Mouse (Mus musculus): ENCODE data around the gene Gm13290. TPM values are rescaled to one million over a fixed set of nuclear protein-coding genes. Genes with fewer than 3 reads are reported as not detected.
"Not testable (repeated sequence)": the region's sequence is repeated elsewhere in the genome, so short reads cannot be mapped to it uniquely, and the experiment has no call there.

Gene Gm13290
- total and polyA plus RNA-seq, 3 experiments = not detected

- Histone ChIP-seq H3K4me1 (ENCODE audit: insufficient read depth, low read depth, low read length) (no peaks in the 10 kb centered on the region; the same call in 1 of the 2 replicates), H3K27me3 (ENCODE audit: insufficient read depth, low read length) (peaks cover 6% of the 10 kb centered on the region; the same call in 1 of the 2 replicates), H3K9me3 (replicated peaks) (no peaks in the 10 kb centered on the region), H3K36me3 (replicated peaks) (no peaks in the 10 kb centered on the region), H3K4me3 (ENCODE audit: low read depth, low read length) (no peak overlapping the region)
- DNase-seq (ENCODE audit: low spot score) (no peak), ATAC-seq (ENCODE audit: extremely low read depth, insufficient number of reproducible peaks, low FRiP score, poor library complexity, severe bottlenecking) (no peak)
- TF ChIP-seq GATA2 (IDR thresholded peaks at IDR 0.05; ENCODE audit: borderline replicate concordance, low read depth, low read length) (no peak), TAL1 (conservative IDR thresholded peaks at IDR 0.05; ENCODE audit: low read depth, low read length) (no peak), CTCF (IDR thresholded peaks at IDR 0.05; ENCODE audit: low read depth, low read length) (no peak), GATA1 (IDR thresholded peaks at IDR 0.05; ENCODE audit: borderline replicate concordance, low read length) (no peak), POLR2AphosphoS5 (IDR thresholded peaks at IDR 0.05; ENCODE audit: insufficient replicate concordance, low read depth, low read length) (no peak)
These were observed 30.8 kb upstream of the Gm13290 start for GRCm38 (mm10) chr4:88742771-88743371.

DNA sequence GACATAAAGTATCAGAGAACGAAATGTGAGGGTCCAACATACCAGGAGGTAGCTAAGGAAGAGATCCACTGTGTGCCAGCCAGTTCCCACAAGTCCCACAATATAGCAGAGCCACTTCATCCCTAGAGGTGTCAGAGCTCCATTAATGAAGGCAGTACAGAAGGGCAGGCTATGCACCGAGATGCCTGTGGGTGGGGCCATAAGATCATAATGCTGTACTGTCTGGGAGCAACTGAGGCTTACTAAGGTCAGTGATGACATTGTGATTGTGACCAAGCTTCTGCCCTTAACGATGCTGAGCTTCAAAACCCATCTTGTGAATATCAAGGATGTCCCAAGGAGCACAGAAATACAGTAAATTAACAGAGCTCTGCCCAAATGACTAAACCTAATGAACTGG, 29.4 kb upstream of the Gm13290 start:
- peaks cover 6% of the 10 kb centered on the region; the same call in 1 of the 2 replicates for H3K27me3 ChIP-seq (ENCODE audit: insufficient read depth, low read length)
- ATAC-seq (ENCODE audit: extremely low read depth, insufficient number of reproducible peaks, low FRiP score, poor library complexity, severe bottlenecking) (no peak), DNase-seq (ENCODE audit: low spot score) (no peak)
- H3K9me3 ChIP-seq (replicated peaks) = no peaks in the 10 kb centered on the region
- no peak for TF ChIP-seq CTCF (IDR thresholded peaks at IDR 0.05; ENCODE audit: low read depth, low read length)
- no peak for TF ChIP-seq GATA1 (IDR thresholded peaks at IDR 0.05; ENCODE audit: borderline replicate concordance, low read length)
- no peak for TF ChIP-seq GATA2 (IDR thresholded peaks at IDR 0.05; ENCODE audit: borderline replicate concordance, low read depth, low read length)
- no peak for TF ChIP-seq POLR2AphosphoS5 (IDR thresholded peaks at IDR 0.05; ENCODE audit: insufficient replicate concordance, low read depth, low read length)
- TF ChIP-seq TAL1 (conservative IDR thresholded peaks at IDR 0.05; ENCODE audit: low read depth, low read length) = no peak
- no peak overlapping the region for H3K4me3 ChIP-seq (ENCODE audit: low read depth, low read length)
- no peaks in the 10 kb centered on the region; the same call in 1 of the 2 replicates for H3K4me1 ChIP-seq (ENCODE audit: insufficient read depth, low read depth, low read length)
- no peaks in the 10 kb centered on the region for H3K36me3 ChIP-seq (replicated peaks)

GRCm38 (mm10) chr4:88749926-88750325, 23.7 kb upstream of the Gm13290 start:
- Histone ChIP-seq H3K4me1 (ENCODE audit: insufficient read depth, low read depth, low read length) (no peaks in the 10 kb centered on the region), H3K9me3 (replicated peaks) (no peaks in the 10 kb centered on the region), H3K27me3 (ENCODE audit: insufficient read depth, low read length) (no peaks in the 10 kb centered on the region; the same call in 1 of the 2 replicates), H3K4me3 (ENCODE audit: low read depth, low read length) (no peak overlapping the region), H3K36me3 (replicated peaks) (no peaks in the 10 kb centered on the region)
- no peak for DNase-seq (ENCODE audit: low spot score)
- ATAC-seq (ENCODE audit: extremely low read depth, insufficient number of reproducible peaks, low FRiP score, poor library complexity, severe bottlenecking) = no peak
- TF ChIP-seq GATA2 (IDR thresholded peaks at IDR 0.05; ENCODE audit: borderline replicate concordance, low read depth, low read length) (no peak), POLR2AphosphoS5 (IDR thresholded peaks at IDR 0.05; ENCODE audit: insufficient replicate concordance, low read depth, low read length) (no peak), GATA1 (IDR thresholded peaks at IDR 0.05; ENCODE audit: borderline replicate concordance, low read length) (no peak), CTCF (IDR thresholded peaks at IDR 0.05; ENCODE audit: low read depth, low read length) (no peak), TAL1 (conservative IDR thresholded peaks at IDR 0.05; ENCODE audit: low read depth, low read length) (no peak)

GRCm38 (mm10) chr4:88754818-88755340, 18.8 kb upstream of the Gm13290 start, which contains the start of gene Gm13271:
Gene Gm13271 (plus strand): TSS chr4:88754868.
- ATAC-seq (ENCODE audit: extremely low read depth, insufficient number of reproducible peaks, low FRiP score, poor library complexity, severe bottlenecking) = not testable (repeated sequence)

GRCm38 (mm10) chr4:88756581-88757513, 16.8 kb upstream of the Gm13290 start:
- not testable (repeated sequence) for H3K4me1 ChIP-seq (ENCODE audit: insufficient read depth, low read depth, low read length); H3K4me3 ChIP-seq (ENCODE audit: low read depth, low read length); DNase-seq (ENCODE audit: low spot score)

More at GRCm38 (mm10) chr4:88754818-88755340, 18.8 kb upstream of the Gm13290 start, which contains the start of gene Gm13271:
- not testable (repeated sequence) for H3K36me3 ChIP-seq (replicated peaks); H3K4me3 ChIP-seq (ENCODE audit: low read depth, low read length); DNase-seq (ENCODE audit: low spot score); H3K9me3 ChIP-seq (replicated peaks); H3K4me1 ChIP-seq (ENCODE audit: insufficient read depth, low read depth, low read length); H3K27me3 ChIP-seq (ENCODE audit: insufficient read depth, low read length)

GRCm38 (mm10) chr4:88757628-88758031, 16.0 kb upstream of the Gm13290 start:
- H3K4me3 ChIP-seq (ENCODE audit: low read depth, low read length); DNase-seq (ENCODE audit: low spot score); ATAC-seq (ENCODE audit: extremely low read depth, insufficient number of reproducible peaks, low FRiP score, poor library complexity, severe bottlenecking); H3K9me3 ChIP-seq (replicated peaks); H3K4me1 ChIP-seq (ENCODE audit: insufficient read depth, low read depth, low read length); H3K36me3 ChIP-seq (replicated peaks); H3K27me3 ChIP-seq (ENCODE audit: insufficient read depth, low read length): not testable (repeated sequence)

More at GRCm38 (mm10) chr4:88756581-88757513, 16.8 kb upstream of the Gm13290 start:
- H3K36me3 ChIP-seq (replicated peaks); H3K9me3 ChIP-seq (replicated peaks); ATAC-seq (ENCODE audit: extremely low read depth, insufficient number of reproducible peaks, low FRiP score, poor library complexity, severe bottlenecking); H3K27me3 ChIP-seq (ENCODE audit: insufficient read depth, low read length): not testable (repeated sequence)

DNA sequence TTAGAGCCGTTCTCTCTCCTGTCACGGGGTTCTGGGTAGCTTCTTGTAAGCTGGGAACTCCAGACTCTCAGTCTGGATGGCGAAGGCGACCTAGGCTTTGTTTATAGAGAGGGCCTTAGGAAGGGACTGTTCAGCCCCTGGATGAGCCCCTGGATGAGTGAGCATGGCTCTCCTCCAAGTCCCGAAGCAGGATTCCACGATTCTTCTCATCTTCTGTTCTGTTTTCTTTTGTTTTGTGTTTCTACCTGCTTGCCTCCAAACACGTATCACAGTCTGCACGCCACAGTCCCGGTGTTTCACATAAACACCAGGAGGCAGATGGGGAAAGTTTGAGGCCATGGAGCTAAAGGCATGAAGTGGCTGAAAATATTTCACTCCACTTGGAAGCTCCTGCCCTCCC, 14.9 kb upstream of the Gm13290 start:
- H3K27me3 ChIP-seq (ENCODE audit: insufficient read depth, low read length); H3K36me3 ChIP-seq (replicated peaks); DNase-seq (ENCODE audit: low spot score); H3K4me1 ChIP-seq (ENCODE audit: insufficient read depth, low read depth, low read length); H3K9me3 ChIP-seq (replicated peaks); ATAC-seq (ENCODE audit: extremely low read depth, insufficient number of reproducible peaks, low FRiP score, poor library complexity, severe bottlenecking); H3K4me3 ChIP-seq (ENCODE audit: low read depth, low read length): not testable (repeated sequence)

DNA sequence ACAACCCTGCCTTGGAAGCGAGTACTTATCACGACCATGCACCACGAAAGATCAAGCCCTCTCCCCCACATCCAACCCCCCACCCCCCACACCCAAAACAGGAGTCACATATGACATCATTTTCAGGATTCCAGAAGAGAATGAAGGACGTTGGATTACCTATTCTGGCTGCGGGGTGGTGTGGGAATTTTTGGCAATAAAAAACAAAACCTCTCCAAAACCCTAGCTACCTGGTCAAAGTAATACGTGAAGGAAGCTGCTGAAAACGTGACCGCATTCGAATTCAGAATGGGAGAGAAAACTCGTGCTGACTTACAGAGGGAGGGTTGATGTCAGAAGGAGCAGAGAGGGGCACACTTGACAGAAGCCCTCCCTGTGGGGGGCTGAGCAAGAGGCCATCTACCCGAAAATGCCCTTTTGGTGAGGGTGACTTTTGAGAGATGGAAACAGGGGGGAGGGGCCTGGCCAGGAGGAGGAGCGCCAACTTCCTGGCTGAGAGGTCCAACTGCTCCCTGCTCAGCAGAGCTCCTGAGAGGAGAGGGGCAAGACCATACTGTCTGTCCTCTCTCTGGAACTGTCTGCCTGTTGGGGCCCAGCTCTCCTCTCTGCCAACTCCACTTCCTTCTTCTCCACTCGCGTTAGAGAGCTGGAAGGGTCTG, 13.9 kb upstream of the Gm13290 start, which contains the start of gene Gm13283:
Gene Gm13283, plus strand, starts transcription at position 510 of the 659 bp plus-strand sequence.
- H3K4me1 ChIP-seq (ENCODE audit: insufficient read depth, low read depth, low read length); H3K4me3 ChIP-seq (ENCODE audit: low read depth, low read length); H3K9me3 ChIP-seq (replicated peaks); DNase-seq (ENCODE audit: low spot score); H3K27me3 ChIP-seq (ENCODE audit: insufficient read depth, low read length); H3K36me3 ChIP-seq (replicated peaks); ATAC-seq (ENCODE audit: extremely low read depth, insufficient number of reproducible peaks, low FRiP score, poor library complexity, severe bottlenecking): not testable (repeated sequence)

GRCm38 (mm10) chr4:88760431-88760830, 13.2 kb upstream of the Gm13290 start:
- not testable (repeated sequence) for H3K9me3 ChIP-seq (replicated peaks); ATAC-seq (ENCODE audit: extremely low read depth, insufficient number of reproducible peaks, low FRiP score, poor library complexity, severe bottlenecking); H3K36me3 ChIP-seq (replicated peaks); H3K27me3 ChIP-seq (ENCODE audit: insufficient read depth, low read length); DNase-seq (ENCODE audit: low spot score); H3K4me3 ChIP-seq (ENCODE audit: low read depth, low read length); H3K4me1 ChIP-seq (ENCODE audit: insufficient read depth, low read depth, low read length)
